Mouse (Mus musculus): ENCODE results near the gene Rbm39. TPM values are rescaled to one million over a fixed set of nuclear protein-coding genes. Genes with fewer than 3 reads are reported as not detected.
A peak's percentile ranks its signal among the peaks of the same experiment; 100 is the strongest.
"Not testable (repeated sequence)": the region's sequence is repeated elsewhere in the genome, so short reads cannot be mapped to it uniquely, and the experiment has no call there.

Gene Rbm39
- total RNA-seq, 2 experiments from 2014 or later: 99.7 to 123 TPM

- DNase-seq: no peak
- intact Hi-C loops (cut with DNase I; ENCODE audit: low total_unique reads): no loop called here
These were observed 53.0 kb downstream of the Rbm39 start, which contains the start of gene Gm28036 for GRCm38 (mm10) chr2:156126992-156127391. TSS of gene Gm28036 (minus strand) at chr2:156127092.

GRCm38 (mm10) chr2:156123731-156124130 is 56.3 kb downstream of the Rbm39 start:
- intact Hi-C loops (cut with DNase I; ENCODE audit: low total_unique reads): loop anchor here (5.0 kb wide), 1 partner anchor 131 kb away; no protein-coding TSS in a partner anchor

GRCm38 (mm10) chr2:156119566-156119965 is 60.5 kb downstream of the Rbm39 start:
- no peak for DNase-seq
- intact Hi-C loops (cut with DNase I; ENCODE audit: low total_unique reads): no loop called here

More at GRCm38 (mm10) chr2:156123731-156124130, 56.3 kb downstream of the Rbm39 start:
- DNase-seq: no peak

GRCm38 (mm10) chr2:156112080-156112423 is 68.0 kb downstream of the Rbm39 start:
- intact Hi-C loops (cut with DNase I; ENCODE audit: low total_unique reads); DNase-seq: not testable (repeated sequence)

- DNase-seq: peak; percentile 92
- intact Hi-C loops (cut with DNase I; ENCODE audit: low total_unique reads): no loop called here
These were observed 68.5 kb downstream of the Rbm39 start, which contains the start of the genes Cpne1 and Rbm12 for GRCm38 (mm10) chr2:156111358-156112079. TSS of gene Cpne1 (minus strand) at chr2:156111965. TSS of gene Rbm12 (minus strand) at chr2:156111978.

- intact Hi-C loops (cut with DNase I; ENCODE audit: low total_unique reads): no loop called here
- no peak for DNase-seq
These were observed 69.2 kb downstream of the Rbm39 start for GRCm38 (mm10) chr2:156110627-156111357.

Other genes with a start within 250 kb of the Rbm39 start
- gene Uqcc1, start 249.9 kb downstream of the Rbm39 start, total RNA-seq (2021): 100 to 1,000 TPM; 106 to 129 TPM
- gene Gm15557, start 239.5 kb downstream of the Rbm39 start, total RNA-seq (2021): not detected
- not detected for gene Gdf5, start 234.9 kb downstream of the Rbm39 start, total RNA-seq (2021)
- 1 to 10 TPM; 5.5 to 5.6 TPM for gene Cep250, start 223.8 kb downstream of the Rbm39 start, total RNA-seq (2021)
- gene 6430550D23Rik, start 172.3 kb downstream of the Rbm39 start, total RNA-seq (2021): under 1 TPM; 0.29 to 0.31 TPM
- gene Ergic3, start 172.2 kb downstream of the Rbm39 start, total RNA-seq (2021): 10 to 100 TPM; 58.2 to 60.4 TPM
- not detected for gene Fer1l4, start 127.3 kb downstream of the Rbm39 start, total RNA-seq (2021)
- gene Spag4, start 115.1 kb downstream of the Rbm39 start, total RNA-seq (2021): under 1 TPM; 0.57 to 0.86 TPM
- 10 to 100 TPM; 11.3 to 16.0 TPM for gene Cpne1, start 68.3 kb downstream of the Rbm39 start, total RNA-seq (2021)
- 1 to 10 TPM; 8.2 to 8.3 TPM for gene Rbm12, start 68.3 kb downstream of the Rbm39 start, total RNA-seq (2021)
- gene Gm28036, start 53.1 kb downstream of the Rbm39 start, total RNA-seq (2021): 1 to 10 TPM; 4.4 to 9.5 TPM
- gene Romo1, start 36.2 kb downstream of the Rbm39 start, total RNA-seq (2021): 100 to 1,000 TPM; 216 to 217 TPM
- gene Nfs1, start 36.1 kb downstream of the Rbm39 start, total RNA-seq (2021): 10 to 100 TPM; 53.6 to 65.4 TPM
- 10 to 100 TPM; 17.1 to 22.1 TPM for gene Phf20, start 16.2 kb upstream of the Rbm39 start, total RNA-seq (2021)
- 1 to 10 TPM; 1.4 to 2.1 TPM for gene Cnbd2, start 132.1 kb upstream of the Rbm39 start, total RNA-seq (2021)
- gene Scand1, start 132.5 kb upstream of the Rbm39 start, total RNA-seq (2021): 10 to 100 TPM; 61.1 to 65.0 TPM
- 10 to 100 TPM in 1 of 2 experiments, 1 to 10 TPM in 1; 8.0 to 11.8 TPM for gene Epb41l1, start 240.7 kb upstream of the Rbm39 start, total RNA-seq (2021)